Mouse (Mus musculus): ENCODE measurements around the gene Gpn2. TPM values are rescaled to one million over a fixed set of nuclear protein-coding genes. Genes with fewer than 3 reads are reported as not detected.

The Gpn2 gene
- total RNA-seq, 2 experiments from 2014 or later, result 16.4 to 21.4 TPM

DNA sequence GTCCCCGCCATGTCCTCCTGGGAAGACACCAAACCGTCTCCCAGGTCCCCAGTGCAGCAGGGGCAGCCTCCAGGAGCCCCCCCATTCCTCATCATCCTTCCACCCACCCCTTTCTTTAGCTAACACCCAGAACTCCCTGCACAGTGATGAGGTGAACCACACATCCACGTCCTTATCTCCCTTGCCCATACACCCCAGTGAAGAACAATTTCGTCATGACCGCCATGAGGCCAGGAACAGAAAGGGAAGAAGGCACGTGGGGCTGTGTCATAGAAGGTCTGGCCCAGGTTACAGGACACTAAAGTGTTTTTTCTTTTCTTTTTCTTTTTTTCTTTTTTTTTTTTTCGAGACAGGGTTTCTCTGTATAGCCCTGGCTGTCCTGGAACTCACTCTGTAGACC lies 40.7 kb downstream of the Gpn2 start:
- DNase-seq, result no peak

DNA sequence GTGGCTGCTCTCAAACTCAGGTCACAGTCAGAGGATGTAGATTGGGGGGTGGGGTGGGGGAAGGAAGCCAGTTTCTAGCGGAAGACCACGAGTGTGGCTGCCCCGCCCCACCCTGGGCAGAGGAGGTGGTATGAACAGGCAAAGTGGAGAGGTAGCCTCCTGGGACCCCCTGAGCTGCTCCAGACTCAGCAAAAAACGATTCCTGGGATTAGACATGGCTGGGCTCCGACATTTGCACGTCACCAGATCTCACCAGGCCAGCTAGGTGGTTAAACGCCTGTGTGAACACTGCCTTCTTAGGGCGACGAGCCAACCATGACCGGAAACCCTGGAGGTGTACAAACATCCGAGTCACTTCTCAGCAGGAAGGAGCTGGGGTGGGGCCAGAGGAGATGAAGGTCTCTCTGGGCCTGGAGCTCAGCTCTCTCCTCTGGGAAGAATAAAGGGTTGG lies 41.5 kb downstream of the Gpn2 start:
- peak; percentile 51 to 73 for DNase-seq

DNA sequence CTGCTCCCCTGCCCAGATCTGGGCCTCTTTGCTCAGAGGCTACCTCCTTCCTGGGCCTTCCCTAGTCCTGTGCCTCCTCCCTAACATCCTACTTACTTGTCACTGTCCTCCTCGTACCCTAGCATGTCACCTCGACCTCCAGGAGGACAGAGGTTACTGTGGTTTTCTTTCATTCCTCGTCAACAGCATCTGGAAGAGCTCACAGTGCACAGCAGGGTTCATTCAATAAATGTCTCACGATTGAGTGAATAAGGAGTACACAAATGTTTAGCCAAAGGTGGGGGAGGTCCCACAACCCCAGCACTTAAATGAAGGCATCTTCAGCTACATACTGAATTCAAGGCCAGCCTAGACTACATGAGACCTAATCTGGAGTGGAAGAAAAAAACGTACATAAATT lies 42.1 kb downstream of the Gpn2 start:
- DNase-seq, result no peak

DNA sequence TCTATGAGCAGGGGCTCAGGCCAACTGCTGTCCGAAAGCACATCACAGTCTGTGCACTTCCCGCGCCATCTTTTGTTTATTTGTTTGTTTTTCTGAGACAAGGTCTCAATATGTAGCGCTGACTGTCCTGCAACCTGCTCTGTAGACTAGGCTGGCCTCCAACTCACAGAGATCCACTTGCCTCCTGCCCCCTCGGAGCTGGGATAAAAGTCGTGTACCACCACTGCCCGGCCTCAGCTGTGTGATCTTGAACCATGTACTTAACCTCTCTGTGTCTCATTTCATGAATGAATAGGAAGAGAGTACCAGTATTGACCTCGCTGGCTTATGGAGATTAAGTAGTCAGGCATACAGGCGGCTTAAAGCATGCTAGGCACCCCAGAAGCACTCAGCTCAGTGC lies 42.5 kb downstream of the Gpn2 start:
- DNase-seq, result no peak

DNA sequence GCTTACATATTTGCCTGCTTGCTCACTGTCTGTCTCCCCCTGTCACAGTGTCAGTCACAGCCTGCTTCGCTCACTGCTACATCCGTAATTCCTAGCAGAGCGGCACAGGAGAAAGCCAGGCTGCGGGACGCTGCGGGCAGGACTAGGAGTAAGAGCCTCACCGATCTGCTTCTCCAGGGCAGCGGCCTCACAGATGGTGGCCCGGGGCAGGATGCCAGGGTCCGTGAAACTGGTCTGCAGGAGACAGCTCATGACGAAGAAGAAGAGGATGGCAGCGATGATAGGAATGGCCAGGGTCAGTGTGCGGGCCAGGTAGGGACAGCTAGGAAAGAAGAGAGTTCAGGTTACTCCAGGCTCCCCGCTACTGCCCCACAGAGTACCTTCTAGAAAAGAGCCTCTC lies 42.9 kb downstream of the Gpn2 start:
- DNase-seq, result no peak

DNA sequence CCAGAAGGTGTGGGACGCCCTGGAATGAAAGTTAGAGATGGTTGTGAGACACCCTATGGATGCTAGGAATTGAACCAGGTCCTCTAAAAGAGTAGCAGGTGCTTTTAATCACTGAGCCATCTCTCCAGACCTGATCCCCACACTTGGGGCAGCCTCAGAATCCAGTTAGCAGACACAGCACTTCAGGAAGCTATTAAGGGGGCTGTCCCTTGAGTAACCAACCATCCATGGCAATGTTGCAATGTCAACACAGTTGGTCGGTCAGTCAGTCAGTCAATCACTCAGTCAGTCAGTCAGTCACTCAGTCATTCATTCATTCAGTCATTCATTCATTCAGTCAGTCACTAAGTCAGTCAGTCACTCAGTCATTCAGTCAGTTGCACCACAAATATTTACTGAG lies 44.4 kb downstream of the Gpn2 start:
- no peak for DNase-seq

DNA sequence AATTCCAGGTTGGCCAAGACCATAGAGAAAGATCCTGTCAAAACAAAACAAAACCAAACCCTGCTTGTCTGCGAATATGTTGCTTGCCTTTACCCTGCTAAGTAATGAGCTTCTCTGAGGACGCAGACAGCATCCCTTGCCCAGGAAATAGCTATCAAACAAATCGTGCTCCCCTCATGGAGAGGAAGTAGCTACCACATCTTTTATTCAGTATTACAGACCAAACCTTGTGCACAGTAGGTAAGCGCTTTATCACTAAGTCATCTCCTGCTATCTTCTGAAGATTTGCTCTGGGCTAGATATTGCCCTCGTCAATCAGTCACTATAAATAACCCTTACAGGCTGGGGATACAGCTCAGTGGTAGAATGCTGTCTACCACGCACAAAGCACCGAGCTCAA lies 45.0 kb downstream of the Gpn2 start:
- no peak for DNase-seq

DNA sequence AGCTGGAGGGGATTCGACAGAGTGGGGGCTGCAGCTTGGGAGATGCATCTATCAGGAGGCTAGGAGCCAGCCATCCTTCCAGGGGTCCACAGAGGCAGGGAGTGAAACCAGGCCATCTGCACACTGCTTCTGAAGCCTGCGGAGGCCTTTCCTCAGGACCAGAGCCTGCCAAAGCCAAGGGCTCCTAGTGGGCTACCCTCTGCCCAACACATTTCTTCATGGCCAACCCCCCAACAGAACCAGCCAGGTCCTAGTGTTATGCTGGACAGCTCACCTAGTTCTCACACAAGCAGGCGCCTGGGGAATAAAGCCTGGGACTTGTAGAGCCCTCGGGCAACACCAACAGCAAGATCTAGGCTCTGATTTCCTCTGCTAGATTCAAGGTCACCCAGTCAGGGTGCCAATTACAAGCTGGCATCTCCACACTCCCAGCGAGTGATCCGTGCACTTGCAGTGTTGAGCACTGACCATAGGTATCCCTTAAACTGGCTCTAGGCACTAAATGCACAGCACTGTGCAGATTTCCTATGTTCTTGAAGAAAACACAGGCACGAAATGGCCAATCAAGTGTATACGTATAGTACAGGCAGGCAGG lies 46.3 kb downstream of the Gpn2 start:
- DNase-seq, result no peak

DNA sequence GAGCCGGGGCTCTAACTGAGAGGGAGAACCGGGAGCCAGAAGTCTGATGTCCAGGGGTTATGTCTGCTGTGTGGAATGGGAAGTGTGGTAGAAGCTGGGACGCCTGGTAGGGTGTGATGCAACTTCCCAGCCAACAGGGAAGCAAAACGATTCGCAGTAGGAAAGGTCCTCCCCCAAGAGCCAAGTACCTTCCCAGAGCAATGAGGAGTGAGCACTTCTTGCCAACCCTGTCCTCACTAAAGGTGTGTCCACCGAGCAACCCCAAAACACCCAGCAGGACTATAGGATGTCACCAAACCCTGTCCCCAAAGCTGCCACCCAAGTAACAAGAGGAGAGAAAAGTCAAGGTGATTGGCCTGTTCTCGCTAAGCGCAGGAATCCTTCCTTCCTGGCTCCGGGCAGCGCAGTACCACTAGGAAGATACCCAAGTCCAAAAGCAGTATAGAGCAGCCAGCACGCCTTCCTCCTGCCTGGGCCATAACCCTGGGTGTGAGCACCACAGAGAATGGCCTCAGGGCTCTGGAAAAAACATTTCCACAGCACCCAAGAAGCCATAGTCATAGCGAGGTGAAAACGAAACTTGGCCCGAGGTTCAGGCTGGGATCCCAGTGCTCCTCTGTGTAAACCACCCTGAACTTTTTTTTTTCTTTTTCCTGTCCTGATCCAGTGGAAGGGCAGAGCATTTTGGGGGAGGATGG lies 47.1 kb downstream of the Gpn2 start:
- peak in 1 of 2 experiments; percentile 47 for DNase-seq

DNA sequence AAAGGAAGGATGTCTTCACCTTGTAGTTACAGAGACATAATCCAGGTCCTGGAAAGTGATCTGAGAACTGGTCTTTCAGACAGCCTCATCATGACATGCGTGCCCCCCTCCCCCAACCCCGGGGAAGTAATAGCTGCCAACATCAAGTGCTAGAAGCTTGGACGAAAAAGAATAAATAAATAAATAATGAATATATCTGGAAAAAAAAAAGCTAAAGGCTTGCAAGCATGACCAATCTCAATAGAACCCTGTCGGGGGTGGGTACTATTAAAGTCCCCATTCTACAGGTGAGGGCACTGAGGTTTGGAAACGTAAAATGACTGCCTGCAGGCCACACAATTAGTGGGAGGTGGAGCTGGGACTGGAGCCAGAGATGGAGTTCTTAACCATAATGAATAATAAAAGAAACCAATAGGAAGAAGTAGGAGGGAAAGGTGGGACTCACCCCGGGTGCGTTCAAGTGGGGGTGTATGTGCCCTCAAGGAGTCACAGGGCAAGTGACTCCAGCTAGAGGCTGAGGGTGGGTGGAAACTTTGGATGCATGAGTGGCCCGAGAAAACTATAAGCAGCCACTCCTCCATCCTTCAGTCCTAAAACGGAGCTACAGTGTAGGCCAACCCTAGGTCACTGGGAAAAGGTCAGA lies 47.7 kb downstream of the Gpn2 start:
- no peak for DNase-seq

DNA sequence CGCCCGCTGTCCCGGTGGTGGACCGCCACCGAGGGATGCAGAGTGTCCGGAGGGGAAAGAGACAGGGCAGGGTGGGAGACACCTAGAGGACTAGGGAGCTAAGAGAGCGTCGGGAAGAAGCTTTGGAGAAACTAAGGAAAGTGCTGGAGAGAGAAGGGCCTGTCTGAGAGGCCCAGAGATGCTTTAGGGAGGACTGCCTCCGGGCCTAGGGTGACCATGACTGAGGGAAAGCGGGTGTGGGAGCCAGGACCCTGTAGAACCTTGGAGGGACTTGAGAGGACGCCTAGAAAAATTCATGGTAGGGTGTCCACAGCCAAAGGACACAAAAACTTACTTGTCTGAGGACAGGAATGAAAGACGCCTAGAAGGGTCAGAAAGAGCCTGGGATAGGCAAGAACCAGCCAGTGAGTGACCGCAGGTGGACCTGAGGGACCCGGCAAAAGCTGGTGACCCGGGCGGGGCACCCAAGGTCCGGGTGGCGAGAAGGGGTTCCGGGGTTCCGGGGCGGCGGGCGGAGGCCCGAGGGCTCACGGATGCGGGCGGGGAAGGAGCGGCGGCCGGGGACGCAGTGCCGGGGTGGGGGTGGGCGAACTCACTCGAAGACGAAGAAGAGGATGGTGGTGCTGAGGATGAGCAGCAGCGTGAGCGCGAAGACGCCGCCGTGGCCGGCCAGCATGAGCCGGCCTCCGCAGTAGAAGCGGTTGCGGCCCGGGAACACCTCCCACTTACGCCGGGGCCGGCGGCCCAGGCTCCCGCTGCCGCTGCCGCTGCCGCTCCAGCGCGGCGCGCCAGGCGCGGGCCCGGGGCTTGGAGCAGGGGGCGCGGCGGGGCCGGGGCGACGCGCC lies 48.5 kb downstream of the Gpn2 start:
- peak; percentile 52 to 75 for DNase-seq

DNA sequence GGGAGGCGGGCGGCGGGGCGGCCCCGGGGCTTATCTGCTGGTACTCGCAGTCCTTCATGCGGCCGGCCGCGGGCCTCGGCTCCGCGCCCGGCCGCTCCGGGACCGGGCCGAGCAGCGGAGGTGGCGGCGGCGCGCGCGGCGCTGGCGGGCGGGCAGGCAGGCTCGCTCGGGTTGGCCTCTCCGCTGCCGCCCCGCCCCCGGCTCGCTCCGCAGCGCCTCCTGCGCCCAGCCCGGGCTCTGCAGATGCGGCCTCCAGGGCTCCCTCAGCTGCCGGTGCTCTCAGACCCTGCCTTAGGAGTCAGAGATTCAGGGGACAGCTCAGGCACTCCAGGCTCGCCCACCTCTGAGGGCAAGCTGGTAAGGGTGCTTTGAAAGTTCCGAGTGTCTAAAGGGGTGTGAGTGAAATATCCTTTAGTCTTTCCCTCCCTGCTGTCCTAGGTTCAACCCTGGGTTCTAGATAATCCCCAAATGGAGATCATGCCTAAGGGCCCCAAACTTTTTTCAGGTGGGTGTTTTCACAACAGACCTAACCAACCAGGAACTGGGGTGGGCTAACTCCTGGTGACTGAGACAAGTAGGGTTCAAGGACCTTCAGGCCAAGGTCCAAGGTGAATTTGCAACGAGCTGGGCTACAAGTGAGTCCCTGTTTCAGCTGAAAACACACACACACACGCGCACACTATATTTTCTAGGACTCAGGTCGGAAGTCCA lies 49.3 kb downstream of the Gpn2 start:
- DNase-seq, result peak; percentile 93 to 95

DNA sequence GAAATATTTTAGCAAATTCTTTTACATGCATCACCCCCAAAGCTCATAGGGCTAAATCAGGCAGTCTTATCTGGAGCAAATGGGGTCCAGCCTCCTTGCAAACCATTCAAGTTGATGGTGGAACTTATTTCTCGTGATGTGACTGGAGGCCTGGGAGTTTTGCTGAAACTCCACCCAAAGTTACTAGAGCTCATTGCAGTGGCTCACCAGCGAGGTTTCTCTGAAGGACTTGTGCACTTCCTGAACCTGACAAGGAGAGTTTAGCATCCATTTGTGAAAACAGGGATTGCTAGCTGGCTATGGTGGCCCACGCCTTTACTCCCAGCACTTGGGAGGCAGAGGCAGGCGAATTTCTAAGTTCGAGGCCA lies 49.9 kb downstream of the Gpn2 start:
- no peak for DNase-seq

Small RNA genes within 50 kb of the gene (microRNA-seq; reads per million reads assigned to microRNA genes)
- gene Gm23158, result not detected

Other genes starting within 250 kb of the Gpn2 start
- 10 to 100 TPM; 44.6 to 63.8 TPM for gene Wdtc1, start 230.9 kb upstream of the Gpn2 start, total RNA-seq (2021)
- gene Slc9a1, start 214.7 kb upstream of the Gpn2 start, total RNA-seq (2021), result 10 to 100 TPM; 48.6 to 54.2 TPM
- gene Tent5b, start 104.2 kb upstream of the Gpn2 start, total RNA-seq (2021), result 1 to 10 TPM; 1.0 to 3.5 TPM
- 1 to 10 TPM; 3.4 to 4.6 TPM for gene Trnp1, start 85.8 kb upstream of the Gpn2 start, total RNA-seq (2021)
- gene Kdf1, start 65.4 kb upstream of the Gpn2 start, total RNA-seq (2021), result 1 to 10 TPM in 1 of 2 experiments, under 1 TPM in 1; 0.76 to 4.6 TPM
- 100 to 1,000 TPM; 152 to 166 TPM for gene Nudc, start 38.4 kb upstream of the Gpn2 start, total RNA-seq (2021)
- gene Nr0b2, start 31.0 kb upstream of the Gpn2 start, total RNA-seq (2021), result 10 to 100 TPM; 27.9 to 52.7 TPM
- gene Gpatch3, start 9.6 kb upstream of the Gpn2 start, total RNA-seq (2021), result 1 to 10 TPM; 4.8 to 5.7 TPM
- 1 to 10 TPM; 1.2 to 1.4 TPM for gene Sfn, start 17.8 kb downstream of the Gpn2 start, total RNA-seq (2021)
- gene Zdhhc18, start 65.8 kb downstream of the Gpn2 start, total RNA-seq (2021), result 10 to 100 TPM; 15.2 to 24.9 TPM
- gene Pigv, start 88.3 kb downstream of the Gpn2 start, total RNA-seq (2021), result 10 to 100 TPM; 17.7 to 20.8 TPM
- gene Arid1a, start 172.4 kb downstream of the Gpn2 start, total RNA-seq (2021), result 10 to 100 TPM; 51.8 to 54.7 TPM

Measured in adrenal gland, postnatal 36 days (tissue).